In the genomic region with DNA sequence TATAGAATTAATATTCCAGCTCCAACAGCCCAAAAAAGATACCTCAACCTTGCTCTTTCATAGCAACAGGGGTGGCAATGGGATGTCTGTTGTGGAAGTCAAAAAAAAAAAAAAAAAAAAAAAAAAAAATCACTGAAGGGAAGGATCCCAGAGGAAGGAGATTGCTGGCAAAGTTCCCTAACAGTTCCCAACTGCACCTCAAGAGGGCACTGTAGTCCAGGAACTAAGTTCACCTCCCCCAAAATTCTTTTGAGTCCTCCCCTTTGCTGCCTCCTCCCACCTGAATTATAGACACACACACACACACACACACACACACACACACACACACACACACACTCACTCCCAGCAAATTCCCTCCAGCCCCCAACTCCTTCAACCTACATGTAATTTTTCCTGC, we compare ENCODE assay signal across 8 mouse cellular contexts. TPM values are rescaled to one million over a fixed set of nuclear protein-coding genes. Genes with fewer than 3 reads are reported as not detected.
DNase-seq lines count a peak whose midpoint lies in the region; ATAC-seq and TF ChIP-seq lines count a peak whose summit lies in the region.

No protein-coding gene starts in this region.

- H3K4me1 ChIP-seq in stomach, postnatal 0 days (replicated peaks; ENCODE audit: control insufficient read depth, insufficient read depth): no peaks in the 10 kb centered on the region

- no peaks in the 10 kb centered on the region for H3K27me3 ChIP-seq in Patski
- H3K27me3 ChIP-seq in stomach, postnatal 0 days (ENCODE audit: control insufficient read depth, insufficient read depth, low read length): 0 out of 2 replicates have a peak, but pooled peaks cover 2% of the 10 kb centered on the region

- TF ChIP-seq CTCF in Patski (IDR thresholded peaks at IDR 0.05): no peak
- peak; percentile 80 for TF ChIP-seq CTCF in stomach, postnatal 0 days (IDR thresholded peaks at IDR 0.05; ENCODE audit: low read depth)

- CTCF ChIA-PET in Patski (lab: Charles Lee): interaction anchor here (0.9 kb wide), 1 partner anchor 34 kb away, joined by 3 read pairs; no protein-coding TSS in a partner anchor

- no peak for ATAC-seq in cerebellum, adult (ENCODE audit: insufficient number of reproducible peaks, low FRiP score, low TSS enrichment)
- ATAC-seq in Patski: no peak
- ATAC-seq in megakaryocyte progenitor cell, adult 5-6 weeks (replicated peaks; ENCODE audit: poor library complexity): peak; percentile 75
- no peak; the same call in 1 of the 2 replicates for ATAC-seq in stomach, postnatal 0 days (ENCODE audit: low FRiP score, low TSS enrichment)

- POLR2A ChIA-PET in Patski (lab: Charles Lee): interaction anchor here (0.8 kb wide), 1 partner anchor 188 kb away, joined by 7 read pairs; no protein-coding TSS in a partner anchor

- no peak overlapping the region for H3K27ac ChIP-seq in stomach, postnatal 0 days (replicated peaks)

- TF ChIP-seq EP300 in stomach, postnatal 0 days (optimal IDR thresholded peaks at IDR 0.05): no peak

- no peaks in the 10 kb centered on the region for H3K36me3 ChIP-seq in stomach, postnatal 0 days (ENCODE audit: control insufficient read depth, insufficient read depth, low read length)

- no peak overlapping the region for H3K9ac ChIP-seq in stomach, postnatal 0 days (ENCODE audit: low read length)

- no peaks in the 10 kb centered on the region for H3K9me3 ChIP-seq in stomach, postnatal 0 days (ENCODE audit: control insufficient read depth, low read length)

- H3K4me3 ChIP-seq in stomach, postnatal 0 days (ENCODE audit: low read depth, low read length): no peak overlapping the region

- no peak overlapping the region for H3K4me2 ChIP-seq in stomach, postnatal 0 days (replicated peaks; ENCODE audit: low read depth)

- in situ Hi-C loops in Patski (cut with MboI; ENCODE audit: low pct_unique_long_range_greater_than_20kb): no loop called here

- DNase-seq in cerebellum, adult 11 months: peak; percentile 70
- DNase-seq in Patski (ENCODE audit: low read depth, low spot score): peak; percentile 56
- peak; percentile 86 to 91 for DNase-seq in cerebellum, postnatal 25 days
- peak; percentile 63 to 82 for DNase-seq in heart, adult 9 months (ENCODE audit: low spot score in 2 of 2)
- DNase-seq in left cerebral cortex, adult 11 months (ENCODE audit: low spot score): peak; percentile 68
- DNase-seq in stomach, postnatal 0 days (ENCODE audit: low spot score): peak; percentile 83

RNA-seq across cellular contexts. Expression of gene Zan, which starts 4.3 kb away (rescaled TPM):
- 7.9 TPM for polyA plus RNA-seq in Patski (2021)
- 0.10 and 0.47 TPM in 2 replicates for total RNA-seq in megakaryocyte progenitor cell, adult 5-6 weeks (2015)
- under 0.01 and 0.14 TPM in 2 replicates for total RNA-seq in megakaryocyte progenitor cell, adult 5-6 weeks (2017)
- 0.79 and 0.96 TPM in 2 replicates for polyA plus RNA-seq in stomach, postnatal 0 days (2015; fragmentation: Nextera tagmentation; extraction: Ambion mirVana)

RNA-seq across cellular contexts. Expression of gene Pop7, which starts 21.2 kb away (rescaled TPM):
- 43.2 TPM for polyA plus RNA-seq in Patski (2021)
- total RNA-seq in megakaryocyte progenitor cell, adult 5-6 weeks (2015): 31.9 and 35.0 TPM in 2 replicates
- 22.7 and 29.2 TPM in 2 replicates for total RNA-seq in megakaryocyte progenitor cell, adult 5-6 weeks (2017)
- polyA plus RNA-seq in stomach, postnatal 0 days (2015; fragmentation: Nextera tagmentation; extraction: Ambion mirVana): 37.9 and 39.9 TPM in 2 replicates

RNA-seq across cellular contexts. Expression of gene Gigyf1, which starts 37.2 kb away (rescaled TPM):
- polyA plus RNA-seq in Patski (2021): 55.9 TPM
- 7.1 and 8.6 TPM in 2 replicates for total RNA-seq in megakaryocyte progenitor cell, adult 5-6 weeks (2015)
- 4.7 and 7.2 TPM in 2 replicates for total RNA-seq in megakaryocyte progenitor cell, adult 5-6 weeks (2017)
- polyA plus RNA-seq in stomach, postnatal 0 days (2015; fragmentation: Nextera tagmentation; extraction: Ambion mirVana): 5.2 and 6.0 TPM in 2 replicates

RNA-seq across cellular contexts. Expression of gene Epo, which starts 51.9 kb away (rescaled TPM):
- not detected for polyA plus RNA-seq in Patski (2021)
- total RNA-seq in megakaryocyte progenitor cell, adult 5-6 weeks (2015): not detected in 2 replicates
- not detected in 2 replicates for total RNA-seq in megakaryocyte progenitor cell, adult 5-6 weeks (2017)
- not detected in 2 replicates for polyA plus RNA-seq in stomach, postnatal 0 days (2015; fragmentation: Nextera tagmentation; extraction: Ambion mirVana)

RNA-seq across cellular contexts. Expression of gene Gnb2, which starts 52.2 kb away (rescaled TPM):
- 963 TPM for polyA plus RNA-seq in Patski (2021)
- 193 and 223 TPM in 2 replicates for total RNA-seq in megakaryocyte progenitor cell, adult 5-6 weeks (2015)
- 187 and 251 TPM in 2 replicates for total RNA-seq in megakaryocyte progenitor cell, adult 5-6 weeks (2017)
- polyA plus RNA-seq in stomach, postnatal 0 days (2015; fragmentation: Nextera tagmentation; extraction: Ambion mirVana): 345 and 374 TPM in 2 replicates
